Mouse (Mus musculus): Measurements from ENCODE around the gene Ptn. TPM values are rescaled to one million over a fixed set of nuclear protein-coding genes. Genes with fewer than 3 reads are reported as not detected.

The Ptn gene
- total and polyA plus RNA-seq, 2 experiments, result not detected

DNA sequence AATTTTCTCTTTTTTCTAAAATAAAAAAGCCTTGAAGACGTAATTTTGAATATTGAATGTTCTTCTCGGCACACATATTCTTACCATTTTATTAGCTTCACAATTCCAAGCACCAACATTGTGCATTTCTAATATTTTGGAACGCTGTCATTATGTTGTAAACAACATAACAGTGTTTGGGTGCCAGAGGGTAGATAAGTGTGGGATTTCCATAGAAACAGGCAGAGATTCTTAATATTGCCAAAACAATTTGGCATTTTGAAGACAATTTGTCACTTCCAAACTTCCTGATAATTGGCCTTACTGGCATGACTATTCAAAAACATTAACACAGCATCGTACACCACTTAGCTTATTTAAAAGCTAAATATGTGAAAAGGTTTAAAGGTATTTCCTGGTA, 119.1 kb downstream of the Ptn start:
- Histone ChIP-seq H3K4me1 (ENCODE audit: control insufficient read depth, insufficient read depth, low read length) (no peaks in the 10 kb centered on the region), H3K9ac (ENCODE audit: low read depth, low read length) (no peak overlapping the region), H3K36me3 (ENCODE audit: control insufficient read depth, insufficient read depth, low read length) (no peaks in the 10 kb centered on the region), H3K79me2 (ENCODE audit: control insufficient read depth, insufficient read depth, low read length) (no peaks in the 10 kb centered on the region), H3K27me3 (ENCODE audit: control insufficient read depth, insufficient read depth, low read length) (no peaks in the 10 kb centered on the region), H3K4me3 (ENCODE audit: insufficient read depth, low read depth, low read length) (no peak overlapping the region), H3K27ac (replicated peaks; ENCODE audit: insufficient read depth, low read depth, low read length) (no peak overlapping the region)
- TF ChIP-seq POLR2A (IDR thresholded peaks at IDR 0.05; ENCODE audit: extremely low read depth, insufficient read depth, low read length) (no peak), CTCF (IDR thresholded peaks at IDR 0.05; ENCODE audit: low read depth, low read length) (no peak)
- WGBS, result 78% methylated on average over 4 of the region's 4 CpGs
- DNase-seq (ENCODE audit: extremely low read depth, low read depth, low spot score), result no peak

DNA sequence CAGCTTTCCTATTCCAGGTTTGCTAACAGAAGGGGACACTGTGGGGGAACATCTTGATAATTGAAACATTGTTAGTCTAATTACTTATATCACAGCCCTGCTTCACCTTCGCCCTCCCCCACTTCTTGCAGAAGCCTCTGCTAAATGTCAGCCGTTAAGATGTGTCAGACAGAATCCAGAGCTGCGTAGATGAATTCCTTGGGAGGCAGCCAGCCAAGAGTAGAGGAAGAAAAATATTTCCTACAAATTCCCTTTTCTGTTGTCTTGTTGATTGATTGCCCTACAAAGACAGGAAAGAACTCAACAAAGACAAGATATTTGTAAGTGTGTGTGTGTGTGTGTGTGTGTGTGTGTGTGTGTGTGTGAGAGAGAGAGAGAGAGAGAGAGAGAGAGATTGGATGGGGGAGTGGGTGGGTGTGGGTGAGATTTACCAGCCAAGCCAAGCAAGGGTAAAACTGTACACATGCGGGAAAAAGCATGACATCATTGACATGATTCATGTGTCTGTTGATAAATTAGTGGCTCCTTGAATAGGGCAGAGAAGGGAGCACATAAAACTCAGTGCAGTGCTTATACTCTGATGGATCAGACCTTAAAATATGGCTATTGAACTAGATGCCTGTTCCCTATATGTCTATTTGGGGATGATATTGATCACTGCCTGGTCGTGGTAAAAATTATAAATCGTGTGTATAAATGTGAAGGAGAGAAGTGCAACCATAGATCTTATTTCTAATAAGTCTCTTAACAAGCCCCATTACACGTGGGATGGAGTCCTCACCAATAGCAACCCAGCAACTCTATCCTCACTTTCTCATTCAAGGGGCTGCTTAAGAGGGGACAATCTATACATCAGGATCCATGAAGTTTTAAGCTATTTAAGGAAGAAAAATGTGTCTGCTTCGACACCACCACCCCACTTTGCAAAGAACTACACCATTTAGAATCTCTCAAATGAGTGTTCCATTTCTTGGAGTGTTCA, 133.0 kb downstream of the Ptn start:
- H3K4me3 ChIP-seq (ENCODE audit: insufficient read depth, low read depth, low read length), result no peak overlapping the region
- no peak overlapping the region for H3K27ac ChIP-seq (replicated peaks; ENCODE audit: insufficient read depth, low read depth, low read length)
- H3K27me3 ChIP-seq (ENCODE audit: control insufficient read depth, insufficient read depth, low read length), result no peaks in the 10 kb centered on the region
- H3K4me1 ChIP-seq (ENCODE audit: control insufficient read depth, insufficient read depth, low read length), result peaks cover 8% of the 10 kb centered on the region; the same call in 1 of the 2 replicates
- no peaks in the 10 kb centered on the region for H3K79me2 ChIP-seq (ENCODE audit: control insufficient read depth, insufficient read depth, low read length)
- no peak for DNase-seq (ENCODE audit: extremely low read depth, low read depth, low spot score)
- WGBS, result 75% methylated on average over 8 of the region's 8 CpGs
- no peak overlapping the region for H3K9ac ChIP-seq (ENCODE audit: low read depth, low read length)
- H3K36me3 ChIP-seq (ENCODE audit: control insufficient read depth, insufficient read depth, low read length), result no peaks in the 10 kb centered on the region
- no peak for TF ChIP-seq CTCF (IDR thresholded peaks at IDR 0.05; ENCODE audit: low read depth, low read length)
- TF ChIP-seq POLR2A (IDR thresholded peaks at IDR 0.05; ENCODE audit: extremely low read depth, insufficient read depth, low read length), result no peak

DNA sequence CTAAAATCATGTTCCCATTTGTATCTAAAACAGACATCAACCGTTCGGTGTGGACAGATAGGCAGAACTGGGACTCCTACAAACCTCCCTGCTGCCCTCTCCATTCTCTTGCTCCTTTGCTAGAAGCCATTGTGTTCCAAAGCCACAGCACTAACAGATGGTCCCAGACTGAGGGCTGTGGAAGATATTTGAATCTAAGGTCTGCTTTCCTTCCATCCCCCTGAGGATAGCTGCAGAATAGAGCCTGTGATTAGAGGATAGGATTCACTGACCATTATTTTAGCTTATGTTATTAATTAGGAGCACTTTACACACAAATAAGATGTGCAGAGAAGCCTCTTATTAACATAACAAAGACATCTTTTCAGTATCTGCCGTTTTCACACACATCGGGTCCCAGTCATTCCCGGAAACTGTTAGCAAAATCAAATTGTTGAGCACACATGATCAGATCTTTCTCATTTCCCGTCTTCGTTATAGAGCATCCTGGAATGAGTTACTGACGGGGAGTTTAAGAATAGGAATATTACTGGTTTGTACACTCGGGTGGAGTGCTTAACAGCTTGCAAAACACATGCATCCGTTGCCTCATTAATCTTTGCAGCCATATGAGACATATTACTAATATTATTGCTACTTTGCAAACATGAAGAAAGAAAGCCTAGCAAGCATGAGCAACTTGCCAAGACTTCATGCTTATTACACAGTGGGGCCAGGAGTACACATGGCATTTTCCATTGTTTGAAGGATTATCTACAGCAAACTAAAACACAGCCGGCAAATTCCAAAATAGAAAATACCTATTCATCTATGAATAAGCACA, 137.4 kb downstream of the Ptn start:
- H3K27me3 ChIP-seq (ENCODE audit: control insufficient read depth, insufficient read depth, low read length), result no peaks in the 10 kb centered on the region
- WGBS, result 85% methylated on average over 11 of the region's 11 CpGs
- no peak overlapping the region for H3K4me3 ChIP-seq (ENCODE audit: insufficient read depth, low read depth, low read length)
- no peak for DNase-seq (ENCODE audit: extremely low read depth, low read depth, low spot score)
- H3K36me3 ChIP-seq (ENCODE audit: control insufficient read depth, insufficient read depth, low read length), result no peaks in the 10 kb centered on the region
- TF ChIP-seq CTCF (IDR thresholded peaks at IDR 0.05; ENCODE audit: low read depth, low read length), result no peak
- no peak for TF ChIP-seq POLR2A (IDR thresholded peaks at IDR 0.05; ENCODE audit: extremely low read depth, insufficient read depth, low read length)
- H3K79me2 ChIP-seq (ENCODE audit: control insufficient read depth, insufficient read depth, low read length), result no peaks in the 10 kb centered on the region
- no peak overlapping the region for H3K27ac ChIP-seq (replicated peaks; ENCODE audit: insufficient read depth, low read depth, low read length)
- H3K9ac ChIP-seq (ENCODE audit: low read depth, low read length), result no peak overlapping the region
- H3K4me1 ChIP-seq (ENCODE audit: control insufficient read depth, insufficient read depth, low read length), result no peaks in the 10 kb centered on the region

DNA sequence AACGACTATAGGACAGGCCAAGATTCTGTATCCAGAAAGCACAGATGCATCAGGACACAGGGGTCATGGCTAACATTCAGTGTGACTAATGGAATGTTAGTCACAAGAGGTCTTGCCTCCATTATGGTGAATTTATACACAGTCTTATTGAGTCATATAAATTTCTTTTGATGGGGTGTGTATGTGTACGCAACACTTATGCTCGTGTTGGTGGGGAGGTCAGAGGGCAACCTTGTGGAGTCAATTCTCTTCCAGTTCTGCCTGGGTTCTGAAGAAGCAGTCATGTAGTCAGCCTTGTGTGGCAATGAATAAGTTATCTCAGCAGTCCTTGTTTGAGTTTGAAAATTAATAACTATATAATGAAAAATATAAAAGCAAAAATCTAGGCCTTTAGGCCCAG, 138.7 kb downstream of the Ptn start:
- no peaks in the 10 kb centered on the region for H3K79me2 ChIP-seq (ENCODE audit: control insufficient read depth, insufficient read depth, low read length)
- TF ChIP-seq CTCF (IDR thresholded peaks at IDR 0.05; ENCODE audit: low read depth, low read length), result no peak
- TF ChIP-seq POLR2A (IDR thresholded peaks at IDR 0.05; ENCODE audit: extremely low read depth, insufficient read depth, low read length), result no peak
- 82% methylated on average over 3 of the region's 3 CpGs for WGBS

More for the DNA sequence above, 138.7 kb downstream of the Ptn start:
- no peak overlapping the region for H3K4me3 ChIP-seq (ENCODE audit: insufficient read depth, low read depth, low read length)
- H3K36me3 ChIP-seq (ENCODE audit: control insufficient read depth, insufficient read depth, low read length), result no peaks in the 10 kb centered on the region
- H3K4me1 ChIP-seq (ENCODE audit: control insufficient read depth, insufficient read depth, low read length), result no peaks in the 10 kb centered on the region
- DNase-seq (ENCODE audit: extremely low read depth, low read depth, low spot score), result no peak
- no peak overlapping the region for H3K9ac ChIP-seq (ENCODE audit: low read depth, low read length)
- H3K27me3 ChIP-seq (ENCODE audit: control insufficient read depth, insufficient read depth, low read length), result no peaks in the 10 kb centered on the region
- H3K27ac ChIP-seq (replicated peaks; ENCODE audit: insufficient read depth, low read depth, low read length), result no peak overlapping the region
